Comparison of ENCODE assay signal across 11 mouse cellular contexts in genomic region chr5:118981046-118981445, GRCm38 (mm10).
A peak's percentile ranks its signal among the peaks of the same experiment; 100 is the strongest.
DNase-seq lines count a peak whose midpoint lies in the region; ATAC-seq lines count a peak whose summit lies in the region.
"Had no signal": no experiment of that assay in that cellular context is flagged by ENCODE, and none has a peak within 500 bp of the region (broad histone marks: within the 10 kb centered on the region; RNA-seq: fewer than 3 reads in every experiment).

No protein-coding gene starts in this region.

- H3K36me3 ChIP-seq in midbrain, embryonic 11.5 days (ENCODE audit: control insufficient read depth, insufficient read depth, low read length), result no peaks in the 10 kb centered on the region
- H3K36me3 ChIP-seq in midbrain, embryonic 15.5 days (replicated peaks), result no peaks in the 10 kb centered on the region
- H3K36me3 ChIP-seq in kidney, embryonic 14.5 days (ENCODE audit: control insufficient read depth, insufficient read depth, low read length), result no peaks in the 10 kb centered on the region
- H3K36me3 ChIP-seq: embryonic facial prominence, embryonic 15.5 days; limb, embryonic 15.5 days had no signal

- no peaks in the 10 kb centered on the region for H3K9me3 ChIP-seq in midbrain, embryonic 11.5 days (ENCODE audit: control insufficient read depth, low read length)
- no peaks in the 10 kb centered on the region for H3K9me3 ChIP-seq in midbrain, embryonic 15.5 days
- H3K9me3 ChIP-seq in kidney, embryonic 14.5 days (ENCODE audit: control insufficient read depth, low read length), result no peaks in the 10 kb centered on the region
- H3K9me3 ChIP-seq: embryonic facial prominence, embryonic 15.5 days; limb, embryonic 15.5 days had no signal

- no peaks in the 10 kb centered on the region for H3K4me1 ChIP-seq in midbrain, embryonic 11.5 days (ENCODE audit: control insufficient read depth, insufficient read depth, low read length)
- H3K4me1 ChIP-seq in midbrain, embryonic 15.5 days, result peaks cover 4% of the 10 kb centered on the region; the same call in 1 of the 2 replicates
- H3K4me1 ChIP-seq in kidney, embryonic 14.5 days (ENCODE audit: control insufficient read depth, insufficient read depth, low read length), result no peaks in the 10 kb centered on the region
- H3K4me1 ChIP-seq: embryonic facial prominence, embryonic 15.5 days had no signal

- no peaks in the 10 kb centered on the region for H3K27me3 ChIP-seq in midbrain, embryonic 11.5 days (ENCODE audit: control insufficient read depth, insufficient read depth, low read length)
- no peaks in the 10 kb centered on the region for H3K27me3 ChIP-seq in midbrain, embryonic 15.5 days (replicated peaks)
- no peaks in the 10 kb centered on the region for H3K27me3 ChIP-seq in kidney, embryonic 14.5 days (ENCODE audit: control insufficient read depth, insufficient read depth, low read length)
- H3K27me3 ChIP-seq: embryonic facial prominence, embryonic 15.5 days had no signal

- DNase-seq in midbrain, embryonic 11.5 days (ENCODE audit: low spot score, missing footprints), result peak; percentile 74
- DNase-seq in gastrocnemius, postnatal 10 days, result peak; percentile 22
- peak; percentile 30 for DNase-seq in mesoderm, embryonic 11.5 days (ENCODE audit: low read depth, low spot score)
- no peak for DNase-seq in layer of hippocampus, postnatal 10 days (ENCODE audit: low spot score in 2 of 2)
- no peak for DNase-seq in urinary bladder, adult 18-20 months (ENCODE audit: low spot score in 2 of 2)
- DNase-seq in urinary bladder, postnatal 10 days (ENCODE audit: low spot score), result no peak
- DNase-seq: right cerebral cortex, postnatal 4 days had no signal

- H3K4me3 ChIP-seq in midbrain, embryonic 11.5 days (ENCODE audit: low read depth, low read length), result no peak overlapping the region
- H3K4me3 ChIP-seq in midbrain, embryonic 15.5 days, result no peak overlapping the region
- H3K4me3 ChIP-seq in kidney, embryonic 14.5 days (ENCODE audit: low read length), result no peak overlapping the region
- H3K4me3 ChIP-seq: embryonic facial prominence, embryonic 15.5 days; limb, embryonic 15.5 days had no signal

- H3K4me2 ChIP-seq in midbrain, embryonic 11.5 days, result no peak overlapping the region
- H3K4me2 ChIP-seq in midbrain, embryonic 15.5 days, result no peak overlapping the region
- no peak overlapping the region for H3K4me2 ChIP-seq in kidney, embryonic 14.5 days (replicated peaks; ENCODE audit: low read depth, low read length)
- H3K4me2 ChIP-seq: embryonic facial prominence, embryonic 15.5 days; limb, embryonic 15.5 days had no signal

- 58% methylated on average over 16 of the region's 16 CpGs for WGBS in midbrain, embryonic 11.5 days
- WGBS in midbrain, embryonic 15.5 days, result 26% methylated on average over 16 of the region's 16 CpGs
- WGBS in kidney, embryonic 14.5 days, result 13% methylated on average over 16 of the region's 16 CpGs

- H3K27ac ChIP-seq in midbrain, embryonic 11.5 days (ENCODE audit: low read depth, low read length), result no peak overlapping the region
- no peak overlapping the region for H3K27ac ChIP-seq in midbrain, embryonic 15.5 days
- H3K27ac ChIP-seq in kidney, embryonic 14.5 days (ENCODE audit: low read depth, low read length), result no peak overlapping the region
- H3K27ac ChIP-seq: embryonic facial prominence, embryonic 15.5 days; limb, embryonic 15.5 days had no signal

- no peak for ATAC-seq in midbrain, embryonic 11.5 days (ENCODE audit: low FRiP score)
- no peak for ATAC-seq in midbrain, embryonic 15.5 days (replicated peaks)
- peak; percentile 55 for ATAC-seq in kidney, embryonic 14.5 days (ENCODE audit: low FRiP score, low TSS enrichment)

- H3K9ac ChIP-seq in midbrain, embryonic 11.5 days (ENCODE audit: low read length), result no peak overlapping the region
- no peak overlapping the region for H3K9ac ChIP-seq in midbrain, embryonic 15.5 days
- no peak overlapping the region; the same call in 1 of the 2 replicates for H3K9ac ChIP-seq in kidney, embryonic 14.5 days (ENCODE audit: low read depth, low read length)
- H3K9ac ChIP-seq: embryonic facial prominence, embryonic 15.5 days; limb, embryonic 15.5 days had no signal

Comparison
In these comparisons a context has a peak if more than half of its experiments do, and no peak if none do; other contexts are left out.
1. DNase-seq: peak in midbrain, embryonic 11.5 days (single experiment), gastrocnemius, postnatal 10 days (single experiment) and mesoderm, embryonic 11.5 days (single experiment); none in layer of hippocampus, postnatal 10 days (0 of 2), urinary bladder, adult 18-20 months (0 of 2) and urinary bladder, postnatal 10 days (single experiment).